Mouse (Mus musculus): Measurements from ENCODE around the gene Ctsz. TPM values are rescaled to one million over a fixed set of nuclear protein-coding genes. Genes with fewer than 3 reads are reported as not detected.

The Ctsz gene
- total and polyA plus RNA-seq, 3 experiments, result 141 to 417 (median 219) TPM

- peak; percentile 76; the same call in 1 of the 2 replicates for TF ChIP-seq RCOR1 (conservative IDR thresholded peaks at IDR 0.05; ENCODE audit: low read depth, low read length)
- TF ChIP-seq USF2 (conservative IDR thresholded peaks at IDR 0.05; ENCODE audit: low read depth, low read length), result no peak
- TF ChIP-seq RAD21 (IDR thresholded peaks at IDR 0.05; ENCODE audit: low read depth, low read length), result no peak; the same call in 1 of the 2 replicates
- no peak for TF ChIP-seq SMC3 (IDR thresholded peaks at IDR 0.05; ENCODE audit: low read depth, low read length)
- no peak for TF ChIP-seq POLR2AphosphoS2 (IDR thresholded peaks at IDR 0.05; ENCODE audit: low read depth, low read length)
- TF ChIP-seq CHD1 (IDR thresholded peaks at IDR 0.05; ENCODE audit: low read depth, low read length), result 0 out of 2 replicates have a peak, but pooled peaks have one; percentile 43
- TF ChIP-seq JUN (IDR thresholded peaks at IDR 0.05; ENCODE audit: insufficient read depth, low read depth, low read length), result peak; percentile 93
- peak; percentile 68; the same call in 1 of the 2 replicates for TF ChIP-seq MXI1 (IDR thresholded peaks at IDR 0.05; ENCODE audit: low read depth, low read length)
- peak; percentile 90; the same call in 1 of the 2 replicates for TF ChIP-seq MAZ (IDR thresholded peaks at IDR 0.05; ENCODE audit: low read depth, low read length)
- TF ChIP-seq EP300 (IDR thresholded peaks at IDR 0.05; ENCODE audit: low read length), result peak; percentile 94
- TF ChIP-seq SIN3A (IDR thresholded peaks at IDR 0.05; ENCODE audit: low read length), result peak; percentile 68
- no peak for TF ChIP-seq NELFE (IDR thresholded peaks at IDR 0.05; ENCODE audit: low read depth, low read length)
- no peak for TF ChIP-seq KAT2A (IDR thresholded peaks at IDR 0.05; ENCODE audit: insufficient replicate concordance, low read length)
- TF ChIP-seq ETS1 (conservative IDR thresholded peaks at IDR 0.05; ENCODE audit: low read depth, low read length), result peak; percentile 99
- TF ChIP-seq UBTF (IDR thresholded peaks at IDR 0.05; ENCODE audit: low read depth, low read length), result no peak
Measured at GRCm38 (mm10) chr2:174442460-174442859, 3.6 kb upstream of the Ctsz start (continued).

- dilution Hi-C loops (cut with MboI; ENCODE audit: extremely low pct_ligation_motif_present, extremely low pct_unique_long_range_greater_than_20kb, low sequenced_read_pairs), result no loop called here
- TF ChIP-seq ETS1 (conservative IDR thresholded peaks at IDR 0.05; ENCODE audit: low read depth, low read length) (no peak), ZNF384 (IDR thresholded peaks at IDR 0.05; ENCODE audit: low read depth, low read length) (peak; percentile 89)
- Histone ChIP-seq H3K4me1 (ENCODE audit: control insufficient read depth in 1 of 2, insufficient read depth in 2 of 2) (peaks cover 32 to 64% of the 10 kb centered on the region in 2 experiments), H3K9ac (ENCODE audit: insufficient read depth, low read depth) (no peak overlapping the region), H3K27ac (ENCODE audit: insufficient read depth, low read depth) (no peak overlapping the region), H3K36me3 (replicated peaks in 1 of 2; ENCODE audit: control insufficient read depth in 1 of 2, insufficient read depth in 1 of 2, low read length in 1 of 2) (peaks cover 0 to 2% of the 10 kb centered on the region in 2 experiments), H3K79me2 (replicated peaks; ENCODE audit: control insufficient read depth, extremely low read depth, insufficient read depth, poor library complexity, severe bottlenecking) (peaks cover 18% of the 10 kb centered on the region), H3K27me3 (replicated peaks) (peaks cover 1% of the 10 kb centered on the region), H3K4me3 (replicated peaks in 1 of 3; ENCODE audit: low read depth in 2 of 3, low read length in 2 of 3, poor library complexity in 1 of 3) (no peak overlapping the region), H3K9me3 (replicated peaks; ENCODE audit: low read length) (no peaks in the 10 kb centered on the region), H3K4me2 (ENCODE audit: insufficient read depth, low read depth, poor library complexity, severe bottlenecking) (0 out of 2 replicates have a peak overlapping the region, but pooled peaks have one; percentile 23)
- DNase-seq (ENCODE audit: extremely low read depth), result no peak
- in situ Hi-C loops (cut with MboI; ENCODE audit: low pct_ligation_motif_present, low pct_unique_long_range_greater_than_20kb, low sequenced_read_pairs), result no loop called here
Measured at GRCm38 (mm10) chr2:174441898-174442297, 3.1 kb upstream of the Ctsz start.

- DNase-seq (ENCODE audit: extremely low read depth), result no peak
- no peak overlapping the region for H3K27ac ChIP-seq (ENCODE audit: insufficient read depth, low read depth)
- dilution Hi-C loops (cut with MboI; ENCODE audit: extremely low pct_ligation_motif_present, extremely low pct_unique_long_range_greater_than_20kb, low sequenced_read_pairs), result no loop called here
- H3K79me2 ChIP-seq (replicated peaks; ENCODE audit: control insufficient read depth, extremely low read depth, insufficient read depth, poor library complexity, severe bottlenecking), result peaks cover 28% of the 10 kb centered on the region
- H3K27me3 ChIP-seq (replicated peaks), result peaks cover 1% of the 10 kb centered on the region
- no peak for TF ChIP-seq MAZ (IDR thresholded peaks at IDR 0.05; ENCODE audit: low read depth, low read length)
- no peak for TF ChIP-seq BHLHE40 (IDR thresholded peaks at IDR 0.05; ENCODE audit: low read depth, low read length)
- no peak for TF ChIP-seq ZC3H11A (IDR thresholded peaks at IDR 0.05; ENCODE audit: low read depth, low read length)
- no peak for TF ChIP-seq CTCF (conservative IDR thresholded peaks at IDR 0.05 in 1 of 2, IDR thresholded peaks at IDR 0.05 in 1 of 2; ENCODE audit: low read depth in 2 of 2, low read length in 2 of 2)
- no peak for TF ChIP-seq MYC (IDR thresholded peaks at IDR 0.05; ENCODE audit: low read depth, low read length)
- TF ChIP-seq JUN (IDR thresholded peaks at IDR 0.05; ENCODE audit: insufficient read depth, low read depth, low read length), result no peak
- no peak for TF ChIP-seq SMC3 (IDR thresholded peaks at IDR 0.05; ENCODE audit: low read depth, low read length)
- 0 out of 2 replicates have a peak, but pooled peaks have one; percentile 45 for TF ChIP-seq CHD1 (IDR thresholded peaks at IDR 0.05; ENCODE audit: low read depth, low read length)
- no peak for TF ChIP-seq CHD2 (IDR thresholded peaks at IDR 0.05; ENCODE audit: low read length)
- TF ChIP-seq MXI1 (IDR thresholded peaks at IDR 0.05; ENCODE audit: low read depth, low read length), result 0 out of 2 replicates have a peak, but pooled peaks have one; percentile 19
- H3K9ac ChIP-seq (ENCODE audit: insufficient read depth, low read depth), result no peak overlapping the region
- H3K4me1 ChIP-seq (ENCODE audit: control insufficient read depth in 1 of 2, insufficient read depth in 2 of 2), result peaks cover 34 to 77% of the 10 kb centered on the region in 2 experiments
- in situ Hi-C loops (cut with MboI; ENCODE audit: low pct_ligation_motif_present, low pct_unique_long_range_greater_than_20kb, low sequenced_read_pairs), result no loop called here
- H3K4me3 ChIP-seq (replicated peaks in 1 of 3; ENCODE audit: low read depth in 2 of 3, low read length in 2 of 3, poor library complexity in 1 of 3), result no peak overlapping the region
- no peaks in the 10 kb centered on the region for H3K9me3 ChIP-seq (replicated peaks; ENCODE audit: low read length)
- H3K36me3 ChIP-seq (replicated peaks in 1 of 2; ENCODE audit: control insufficient read depth in 1 of 2, insufficient read depth in 1 of 2, low read length in 1 of 2), result peaks cover 10 to 20% of the 10 kb centered on the region in 2 experiments
- peak overlapping the region; percentile 92 for H3K4me2 ChIP-seq (ENCODE audit: insufficient read depth, low read depth, poor library complexity, severe bottlenecking)
Measured at GRCm38 (mm10) chr2:174439961-174440360, 1.1 kb upstream of the Ctsz start.

Data from CH12.LX (cell line).